Mouse (Mus musculus): ENCODE results near the gene Gm9918.

DNA sequence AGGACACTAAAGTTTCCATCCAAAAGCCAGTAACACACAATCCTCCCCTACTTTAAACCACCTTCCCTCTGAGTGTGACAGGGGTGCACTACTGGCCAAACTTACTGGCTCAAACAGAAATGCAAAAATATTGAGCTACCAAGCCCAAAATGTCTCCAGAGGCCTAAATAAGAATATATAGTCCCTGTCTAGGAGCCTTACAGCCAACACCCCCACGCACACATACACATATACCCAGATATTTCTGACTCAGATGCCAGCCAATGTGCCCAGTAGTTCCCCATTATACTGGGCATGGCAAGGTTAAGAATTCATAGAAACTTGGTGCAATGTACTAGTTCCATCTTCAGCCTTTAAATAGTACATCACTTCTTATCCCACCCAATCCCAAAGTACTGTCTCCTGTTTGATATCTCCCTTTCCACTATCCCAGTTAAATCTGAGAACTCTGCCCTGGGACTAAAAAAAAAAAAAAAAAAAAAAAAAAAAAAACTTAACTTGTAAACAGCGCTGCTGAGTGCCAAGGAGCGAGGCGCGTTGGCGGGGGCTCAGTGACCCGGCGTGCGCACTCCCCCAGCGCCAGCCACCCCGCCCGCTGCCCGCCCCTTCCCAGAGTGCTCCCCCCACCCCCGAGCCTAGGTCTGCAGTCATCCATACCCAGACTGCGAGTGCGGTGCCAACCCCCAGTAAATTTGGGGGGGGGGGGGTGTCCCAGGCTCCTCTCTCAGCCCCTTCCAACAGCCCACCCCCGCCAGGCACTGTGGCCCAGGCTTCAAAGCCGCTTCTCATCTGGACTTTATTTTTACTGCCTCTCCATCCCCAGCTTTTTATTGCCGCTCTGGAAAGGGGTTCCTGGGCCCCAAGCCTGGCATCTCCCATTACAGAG lies 25.8 kb upstream of the Gm9918 start:
- TF ChIP-seq CTCF (IDR thresholded peaks at IDR 0.05; ENCODE audit: low read depth) (no peak), EP300 (IDR thresholded peaks at IDR 0.05; ENCODE audit: low read depth) (no peak)
